Mouse (Mus musculus): ENCODE measurements around the gene Rnf130. TPM values are rescaled to one million over a fixed set of nuclear protein-coding genes. Genes with fewer than 3 reads are reported as not detected.

The Rnf130 gene
- 43.5 and 54.6 TPM in 2 replicates for polyA plus RNA-seq (2014; fragmentation: Nextera tagmentation; extraction: Ambion mirVana)

DNA sequence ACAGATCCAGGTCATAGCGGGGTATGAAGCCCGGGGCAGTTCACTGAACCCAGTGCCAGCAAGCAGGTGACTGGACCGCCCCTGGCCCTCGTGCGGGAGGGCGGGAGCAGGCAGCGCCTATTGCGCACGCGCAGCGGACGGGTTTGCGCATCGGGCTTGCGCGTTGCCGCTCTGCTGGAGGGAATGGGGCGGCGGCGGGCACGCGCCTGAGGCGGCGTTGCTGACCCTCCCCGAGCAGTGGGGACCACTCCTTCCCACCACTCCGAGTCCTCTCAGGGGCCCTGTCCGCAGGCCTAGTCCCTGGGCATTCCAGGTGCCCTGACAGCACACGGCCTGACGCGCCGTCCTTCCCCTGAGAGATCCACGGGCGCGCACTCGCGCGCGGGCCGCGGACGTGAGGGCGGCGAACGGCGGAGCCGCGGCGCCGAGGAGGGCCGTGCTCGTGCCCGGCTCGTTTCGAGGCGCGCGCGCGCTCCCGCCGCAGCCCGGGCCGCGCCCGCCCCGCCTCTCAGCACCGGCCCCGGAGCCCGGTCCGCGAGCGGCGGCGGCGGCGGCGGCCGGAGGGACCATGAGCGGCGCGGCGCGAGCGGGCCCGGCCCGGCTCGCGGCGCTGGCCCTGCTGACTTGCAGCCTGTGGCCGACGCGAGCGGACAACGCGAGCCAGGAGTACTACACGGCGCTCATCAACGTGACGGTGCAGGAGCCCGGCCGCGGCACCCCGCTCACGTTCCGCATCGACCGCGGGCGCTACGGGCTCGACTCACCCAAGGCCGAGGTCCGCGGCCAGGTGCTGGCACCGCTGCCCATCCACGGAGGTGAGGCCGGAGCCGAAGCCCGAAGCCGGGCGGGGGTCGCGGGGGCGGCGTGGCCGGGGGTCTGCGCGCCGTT, at the start of gene Rnf130:
TSS of gene Rnf130 (plus strand) at position 514 of the 888 bp plus-strand sequence.
- peak within 1 kb of the TSS; percentile 95 for H3K4me3 ChIP-seq (ENCODE audit: low read depth, low read length)

DNA sequence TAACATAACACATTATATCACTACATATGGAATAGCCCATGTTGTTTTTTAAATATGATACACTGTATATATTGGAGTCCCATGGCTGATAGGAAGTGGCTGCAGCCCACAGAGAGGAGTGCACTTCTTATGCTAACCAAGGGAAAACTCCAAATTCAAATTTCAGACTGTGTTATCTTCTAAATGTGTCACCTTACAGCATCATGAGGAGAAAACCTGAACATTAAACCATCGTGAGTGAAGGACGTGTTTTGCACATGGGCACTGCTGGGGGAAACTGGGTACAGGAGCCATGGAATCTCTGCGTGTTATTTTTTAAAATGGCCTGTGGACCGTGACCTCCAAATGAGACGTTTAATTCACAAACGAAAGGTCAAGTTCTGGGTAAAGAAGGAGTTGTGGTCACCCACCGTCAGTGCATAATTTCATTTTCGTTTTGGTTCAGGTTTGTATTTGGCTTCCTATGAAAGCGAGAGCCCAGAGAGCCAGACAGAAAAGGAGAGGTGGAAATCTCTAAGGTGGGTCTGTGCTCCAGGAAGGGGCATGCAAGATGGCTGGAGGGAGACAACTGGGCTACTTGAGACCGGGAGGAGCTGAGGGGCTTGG, 47.1 kb upstream of the Rnf130 start:
- ATAC-seq (ENCODE audit: insufficient number of reproducible peaks, insufficient read depth, low FRiP score, low read depth), result no peak
- H3K9me3 ChIP-seq (ENCODE audit: control insufficient read depth, low read depth, low read length), result no peaks in the 10 kb centered on the region; the same call in 1 of the 2 replicates
- H3K4me3 ChIP-seq (ENCODE audit: low read depth, low read length), result no peak overlapping the region
- no peak overlapping the region for H3K9ac ChIP-seq (replicated peaks; ENCODE audit: low read depth, low read length)
- no peak overlapping the region for H3K27ac ChIP-seq (ENCODE audit: low read length)
- no peaks in the 10 kb centered on the region for H3K36me3 ChIP-seq (ENCODE audit: control insufficient read depth, insufficient read depth, low read length)
- 0 out of 2 replicates have a peak, but pooled peaks cover 3% of the 10 kb centered on the region for H3K4me1 ChIP-seq (ENCODE audit: control insufficient read depth, insufficient read depth, low read length)
- WGBS, result 81% methylated on average over 10 of the region's 10 CpGs
- no peak overlapping the region for H3K4me2 ChIP-seq (replicated peaks; ENCODE audit: low read depth, low read length)
- H3K27me3 ChIP-seq (ENCODE audit: control insufficient read depth, insufficient read depth, low read length), result no peaks in the 10 kb centered on the region

More for the DNA sequence above, at the start of gene Rnf130:
- H3K27me3 ChIP-seq (ENCODE audit: control insufficient read depth, insufficient read depth, low read length), result no peaks in the 10 kb centered on the region
- 0 out of 2 replicates have a peak, but pooled peaks cover 5% of the 10 kb centered on the region for H3K4me1 ChIP-seq (ENCODE audit: control insufficient read depth, insufficient read depth, low read length)
- H3K9ac ChIP-seq (replicated peaks; ENCODE audit: low read depth, low read length), result peak within 1 kb of the TSS; percentile 92
- ATAC-seq (ENCODE audit: insufficient number of reproducible peaks, insufficient read depth, low FRiP score, low read depth), result peak; percentile 91
- WGBS, result under 1% methylated on average over 65 of the region's 129 CpGs
- H3K4me2 ChIP-seq (replicated peaks; ENCODE audit: low read depth, low read length), result peak within 1 kb of the TSS; percentile 87
- no peaks in the 10 kb centered on the region for H3K36me3 ChIP-seq (ENCODE audit: control insufficient read depth, insufficient read depth, low read length)
- H3K9me3 ChIP-seq (ENCODE audit: control insufficient read depth, low read depth, low read length), result no peaks in the 10 kb centered on the region
- H3K27ac ChIP-seq (ENCODE audit: low read length), result peak within 1 kb of the TSS; percentile 83

DNA sequence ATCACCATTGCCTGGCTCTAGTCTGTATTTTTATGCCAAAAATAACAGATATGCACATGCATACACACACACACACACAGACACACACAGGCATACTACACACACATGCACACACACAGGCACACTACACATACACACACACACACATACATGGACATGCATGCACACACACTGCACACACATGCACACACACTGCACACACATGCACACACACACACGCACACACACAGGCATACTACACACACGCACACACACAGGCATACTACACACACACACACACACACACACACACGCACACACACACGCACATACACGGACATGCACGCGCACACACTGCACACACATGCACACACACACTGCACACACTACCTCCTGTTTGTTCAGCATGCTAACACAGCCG, 46.2 kb upstream of the Rnf130 start:
- ATAC-seq (ENCODE audit: insufficient number of reproducible peaks, insufficient read depth, low FRiP score, low read depth), result no peak
- no peaks in the 10 kb centered on the region for H3K27me3 ChIP-seq (ENCODE audit: control insufficient read depth, insufficient read depth, low read length)
- H3K9ac ChIP-seq (replicated peaks; ENCODE audit: low read depth, low read length), result no peak overlapping the region
- no peak overlapping the region for H3K4me3 ChIP-seq (ENCODE audit: low read depth, low read length)
- 0 out of 2 replicates have a peak, but pooled peaks cover 3% of the 10 kb centered on the region for H3K4me1 ChIP-seq (ENCODE audit: control insufficient read depth, insufficient read depth, low read length)
- H3K36me3 ChIP-seq (ENCODE audit: control insufficient read depth, insufficient read depth, low read length), result no peaks in the 10 kb centered on the region
- no peak overlapping the region for H3K4me2 ChIP-seq (replicated peaks; ENCODE audit: low read depth, low read length)
- H3K9me3 ChIP-seq (ENCODE audit: control insufficient read depth, low read depth, low read length), result no peaks in the 10 kb centered on the region; the same call in 1 of the 2 replicates
- no peak overlapping the region for H3K27ac ChIP-seq (ENCODE audit: low read length)
- WGBS, result 95% methylated on average over 8 of the region's 8 CpGs

DNA sequence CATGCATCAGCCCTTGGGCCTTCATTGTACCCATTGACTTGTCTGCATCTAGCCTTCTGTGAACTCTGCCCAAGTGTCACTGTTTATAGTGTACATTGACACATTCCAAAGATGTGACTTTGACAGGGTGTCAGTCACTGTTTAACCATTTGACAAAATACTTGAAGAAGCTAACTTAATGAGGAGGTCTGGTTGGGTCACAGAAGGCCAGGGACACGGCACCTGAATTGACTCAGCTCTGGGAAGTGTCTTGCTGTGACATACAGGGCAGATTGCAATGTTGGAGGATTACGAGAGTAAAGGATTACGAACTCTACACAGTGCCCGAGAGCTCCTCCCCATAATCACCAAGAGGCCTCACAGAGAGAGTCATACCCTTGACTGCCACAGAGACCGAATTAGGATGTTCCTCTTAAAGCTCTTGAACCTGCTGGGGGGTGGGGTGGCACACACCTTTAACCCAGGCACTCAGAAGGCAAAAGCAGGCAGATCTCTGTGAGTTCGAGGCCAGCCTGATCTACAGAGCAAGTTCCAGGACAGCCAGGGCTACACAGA, 44.4 kb upstream of the Rnf130 start:
- no peak overlapping the region for H3K4me3 ChIP-seq (ENCODE audit: low read depth, low read length)
- no peaks in the 10 kb centered on the region for H3K36me3 ChIP-seq (ENCODE audit: control insufficient read depth, insufficient read depth, low read length)
- H3K9me3 ChIP-seq (ENCODE audit: control insufficient read depth, low read depth, low read length), result no peaks in the 10 kb centered on the region
- no peak for ATAC-seq (ENCODE audit: insufficient number of reproducible peaks, insufficient read depth, low FRiP score, low read depth)
- 0 out of 2 replicates have a peak, but pooled peaks cover 3% of the 10 kb centered on the region for H3K4me1 ChIP-seq (ENCODE audit: control insufficient read depth, insufficient read depth, low read length)
- H3K27me3 ChIP-seq (ENCODE audit: control insufficient read depth, insufficient read depth, low read length), result no peaks in the 10 kb centered on the region
- H3K4me2 ChIP-seq (replicated peaks; ENCODE audit: low read depth, low read length), result no peak overlapping the region
- H3K27ac ChIP-seq (ENCODE audit: low read length), result no peak overlapping the region
- no peak overlapping the region for H3K9ac ChIP-seq (replicated peaks; ENCODE audit: low read depth, low read length)
- WGBS, result 73% methylated on average over 6 of the region's 6 CpGs

- Histone ChIP-seq H3K27ac (ENCODE audit: low read length) (no peak overlapping the region), H3K9ac (replicated peaks; ENCODE audit: low read depth, low read length) (no peak overlapping the region), H3K36me3 (ENCODE audit: control insufficient read depth, insufficient read depth, low read length) (no peaks in the 10 kb centered on the region), H3K4me2 (replicated peaks; ENCODE audit: low read depth, low read length) (no peak overlapping the region), H3K9me3 (ENCODE audit: control insufficient read depth, low read depth, low read length) (no peaks in the 10 kb centered on the region), H3K4me3 (ENCODE audit: low read depth, low read length) (no peak overlapping the region), H3K4me1 (ENCODE audit: control insufficient read depth, insufficient read depth, low read length) (0 out of 2 replicates have a peak, but pooled peaks cover 3% of the 10 kb centered on the region), H3K27me3 (ENCODE audit: control insufficient read depth, insufficient read depth, low read length) (no peaks in the 10 kb centered on the region)
- WGBS, result 65% methylated on average over 7 of the region's 7 CpGs
- ATAC-seq (ENCODE audit: insufficient number of reproducible peaks, insufficient read depth, low FRiP score, low read depth), result no peak
Measured at GRCm38 (mm10) chr11:49981321-49981963, 43.7 kb upstream of the Rnf130 start.

DNA sequence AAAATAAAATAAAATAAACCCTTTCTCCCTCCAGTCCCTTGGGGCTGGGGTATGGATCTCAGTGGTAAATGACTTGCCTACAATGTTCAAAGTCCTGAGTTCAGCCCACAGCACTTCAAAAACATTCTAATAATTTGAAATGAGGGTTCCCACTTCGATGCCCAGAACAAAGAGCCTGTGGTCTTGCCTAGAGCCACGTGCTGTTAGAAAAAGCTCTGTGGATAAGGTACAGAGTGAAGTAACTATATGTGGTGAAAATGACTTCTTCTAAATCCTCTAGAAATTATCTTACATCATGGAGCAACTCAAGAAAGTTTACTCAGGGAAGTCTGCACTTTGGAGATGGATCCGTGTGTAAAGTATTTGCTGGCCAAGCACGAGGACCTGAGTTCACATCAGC, 43.1 kb upstream of the Rnf130 start:
- Histone ChIP-seq H3K27me3 (ENCODE audit: control insufficient read depth, insufficient read depth, low read length) (no peaks in the 10 kb centered on the region), H3K4me3 (ENCODE audit: low read depth, low read length) (no peak overlapping the region), H3K27ac (ENCODE audit: low read length) (no peak overlapping the region), H3K9ac (replicated peaks; ENCODE audit: low read depth, low read length) (no peak overlapping the region), H3K9me3 (ENCODE audit: control insufficient read depth, low read depth, low read length) (no peaks in the 10 kb centered on the region), H3K4me2 (replicated peaks; ENCODE audit: low read depth, low read length) (no peak overlapping the region), H3K36me3 (ENCODE audit: control insufficient read depth, insufficient read depth, low read length) (no peaks in the 10 kb centered on the region), H3K4me1 (ENCODE audit: control insufficient read depth, insufficient read depth, low read length) (0 out of 2 replicates have a peak, but pooled peaks cover 3% of the 10 kb centered on the region)
- no peak for ATAC-seq (ENCODE audit: insufficient number of reproducible peaks, insufficient read depth, low FRiP score, low read depth)
- 86% methylated on average over 4 of the region's 4 CpGs for WGBS

DNA sequence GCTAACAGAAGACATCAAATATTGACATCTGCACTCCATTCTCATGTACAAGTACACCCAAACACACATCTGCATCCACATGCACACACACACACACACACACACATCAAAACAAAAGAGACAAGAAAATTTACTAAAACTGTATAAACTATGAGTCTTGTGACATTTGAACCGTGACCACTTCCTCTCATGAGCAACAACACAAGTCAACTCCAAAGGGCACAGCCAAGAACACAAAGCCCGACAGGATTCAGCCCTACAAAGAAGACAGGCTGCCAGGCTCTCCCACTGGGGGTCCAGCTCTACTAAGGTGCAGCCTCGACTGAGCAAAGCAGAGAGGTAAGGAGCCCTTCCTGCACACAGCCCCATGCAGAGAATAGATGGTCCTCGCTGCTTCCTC, 42.3 kb upstream of the Rnf130 start:
- H3K27ac ChIP-seq (ENCODE audit: low read length), result no peak overlapping the region
- H3K9me3 ChIP-seq (ENCODE audit: control insufficient read depth, low read depth, low read length), result no peaks in the 10 kb centered on the region
- WGBS, result 51% methylated on average over 4 of the region's 4 CpGs
- H3K4me2 ChIP-seq (replicated peaks; ENCODE audit: low read depth, low read length), result no peak overlapping the region
- no peak for ATAC-seq (ENCODE audit: insufficient number of reproducible peaks, insufficient read depth, low FRiP score, low read depth)
- no peaks in the 10 kb centered on the region for H3K27me3 ChIP-seq (ENCODE audit: control insufficient read depth, insufficient read depth, low read length)
- 0 out of 2 replicates have a peak, but pooled peaks cover 3% of the 10 kb centered on the region for H3K4me1 ChIP-seq (ENCODE audit: control insufficient read depth, insufficient read depth, low read length)
- H3K9ac ChIP-seq (replicated peaks; ENCODE audit: low read depth, low read length), result no peak overlapping the region
- no peaks in the 10 kb centered on the region for H3K36me3 ChIP-seq (ENCODE audit: control insufficient read depth, insufficient read depth, low read length)
- H3K4me3 ChIP-seq (ENCODE audit: low read depth, low read length), result no peak overlapping the region
